Mouse (Mus musculus): ENCODE results near the gene Tmem192.
"Not testable (repeated sequence)": the region's sequence is repeated elsewhere in the genome, so short reads cannot be mapped to it uniquely, and the experiment has no call there.

Gene Tmem192

DNA sequence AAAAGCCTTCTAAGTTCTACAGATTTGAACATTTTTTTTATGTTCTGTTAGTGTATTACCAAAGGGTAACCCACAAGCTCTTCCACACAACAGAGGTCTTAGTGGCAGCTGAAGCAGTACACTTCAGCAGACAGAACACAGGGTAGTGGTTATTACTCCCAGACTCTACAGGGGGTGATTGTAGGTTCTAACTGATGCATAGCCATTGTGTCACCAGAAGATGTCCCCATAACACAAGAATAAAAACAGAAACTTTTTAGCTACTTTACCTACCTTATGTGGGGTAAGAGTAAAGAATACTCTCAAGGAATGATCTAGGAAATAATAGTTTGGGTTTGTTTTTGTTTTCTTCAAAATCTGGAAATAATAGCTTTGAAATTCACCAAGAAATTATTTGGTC, 15.9 kb downstream of the Tmem192 start:
- no peak for DNase-seq (ENCODE audit: extremely low read depth, low read depth)

DNA sequence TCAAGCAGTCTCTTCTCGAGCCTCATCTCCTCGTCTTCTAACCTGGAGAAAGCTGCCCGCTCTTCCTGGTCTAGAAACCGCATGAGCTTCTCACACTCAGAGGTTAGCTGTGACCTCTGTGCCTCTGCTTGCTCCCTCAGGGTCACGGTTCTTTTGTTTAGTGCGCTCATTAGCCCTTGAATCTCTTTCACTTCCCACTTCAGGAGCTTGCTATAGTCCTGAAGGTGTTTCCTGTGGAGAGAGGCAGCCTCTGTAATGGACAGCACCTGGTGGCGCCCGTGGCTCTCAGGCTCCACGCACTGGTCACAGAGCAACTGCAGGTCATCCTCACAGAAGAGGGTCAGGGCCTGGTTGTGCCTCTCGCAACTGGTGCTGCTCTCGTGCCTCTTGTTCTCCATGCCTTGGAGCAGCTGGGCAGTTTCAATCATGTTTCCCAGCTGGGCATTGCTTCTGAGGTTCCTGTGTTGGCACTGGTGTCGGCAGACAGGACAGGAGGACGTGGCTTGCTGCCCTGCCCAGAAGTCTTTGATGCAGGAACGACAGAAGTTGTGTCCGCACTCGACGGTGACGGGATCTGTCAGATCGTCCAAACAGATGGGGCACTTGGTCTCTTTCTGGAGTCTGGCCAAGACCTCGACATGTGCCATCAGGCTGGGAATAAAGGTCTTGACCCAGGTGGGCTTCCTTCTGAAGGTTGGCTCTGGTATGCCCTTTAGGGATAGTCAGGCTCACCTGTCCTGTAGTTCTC, 36.3 kb downstream of the Tmem192 start:
- DNase-seq (ENCODE audit: extremely low read depth, low read depth): no peak

DNA sequence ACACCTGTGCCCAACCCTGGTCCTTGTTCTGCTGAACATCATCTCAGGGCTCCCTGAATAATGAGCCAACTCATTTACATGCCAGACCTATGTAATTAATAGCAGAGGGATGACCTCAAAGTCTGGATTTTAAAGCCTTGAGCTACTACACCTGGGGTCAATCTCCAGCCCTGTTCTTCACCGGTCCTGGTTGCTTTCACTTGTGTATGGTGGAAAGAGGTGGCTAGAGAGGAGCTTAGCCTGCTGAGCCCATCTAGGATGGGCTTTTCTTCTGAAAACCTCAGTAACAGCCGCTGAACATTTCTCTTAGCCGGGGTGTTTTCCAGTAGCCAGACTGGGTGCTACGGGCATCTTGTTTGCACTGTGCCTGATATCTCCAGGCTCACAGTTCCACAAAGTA, 40.7 kb downstream of the Tmem192 start, which contains the start of gene Trim75:
Trim75 (minus strand) TSS at position 101 of the 400 bp plus-strand sequence.
- no peak for DNase-seq (ENCODE audit: extremely low read depth, low read depth)

DNA sequence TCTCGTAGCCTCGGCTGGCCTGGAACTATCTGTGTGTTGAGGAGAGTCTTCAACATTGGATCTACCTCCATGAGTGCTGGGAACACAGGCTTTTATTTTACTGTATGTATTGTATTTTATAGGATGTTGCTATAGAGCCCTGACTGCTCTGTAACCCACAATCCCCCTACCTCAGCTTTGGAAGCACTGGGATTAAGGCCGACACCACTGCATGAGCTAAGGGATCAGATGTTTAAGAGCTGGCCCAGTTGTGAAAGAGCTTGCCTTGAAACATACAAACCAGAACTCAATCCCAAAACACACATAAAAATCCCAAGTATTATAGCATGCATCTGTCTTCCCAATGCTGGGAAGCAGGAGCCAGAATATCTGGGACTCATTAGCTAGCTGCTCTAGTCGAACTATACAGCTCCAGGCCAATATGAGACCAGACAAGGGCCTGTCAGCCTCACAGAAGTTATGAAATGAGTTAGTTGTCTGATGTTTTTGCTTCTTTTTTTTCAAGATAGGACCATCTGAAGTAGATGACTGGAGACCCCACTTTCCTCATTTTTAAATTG, 51.9 kb downstream of the Tmem192 start:
- no peak for DNase-seq (ENCODE audit: extremely low read depth, low read depth)

DNA sequence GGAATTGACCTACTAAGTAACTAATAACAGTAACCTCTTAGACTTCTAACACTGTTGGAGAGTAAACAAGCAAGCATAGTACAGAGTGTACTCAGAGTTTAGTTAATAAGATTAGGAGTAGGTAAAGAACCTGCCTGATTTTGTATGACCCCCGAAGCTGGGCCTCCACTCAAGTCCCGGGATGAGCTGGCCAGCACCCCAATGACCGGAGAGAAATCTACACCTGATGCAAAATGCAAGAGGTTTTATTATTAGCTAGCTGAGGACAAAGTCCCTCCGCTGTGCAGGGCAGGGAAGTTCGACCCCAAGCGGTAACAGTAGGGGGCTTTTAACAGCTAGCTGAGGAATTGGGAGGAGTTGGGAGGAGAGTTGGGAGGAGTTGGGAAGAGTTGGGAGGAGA, 60.6 kb downstream of the Tmem192 start:
- not testable (repeated sequence) for DNase-seq (ENCODE audit: extremely low read depth, low read depth)

DNA sequence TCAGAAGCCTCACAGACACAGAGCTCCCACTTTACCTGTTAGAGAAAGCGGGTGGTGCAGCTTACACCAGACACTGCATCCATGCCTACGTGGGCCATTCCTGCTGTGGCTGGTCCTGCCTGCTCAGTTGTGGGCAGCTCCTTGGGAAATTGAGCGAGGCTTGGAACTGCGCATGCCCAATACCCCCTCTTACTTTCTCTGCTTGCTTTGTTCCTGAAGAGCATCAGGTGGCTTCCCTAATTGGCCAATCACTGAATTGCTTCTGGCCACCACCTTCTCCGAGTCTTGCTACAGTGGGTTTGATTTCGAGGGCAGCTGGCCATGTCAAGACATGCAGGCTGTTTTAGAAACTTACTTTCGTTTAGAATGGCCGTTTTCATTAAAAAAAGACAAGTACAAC, 71.4 kb downstream of the Tmem192 start, which contains the start of the genes Trim61 and Trim60:
Trim61 (minus strand) TSS at position 101 of the 400 bp plus-strand sequence.
Trim60 (minus strand) TSS at position 162 of the 400 bp plus-strand sequence.
- no peak for DNase-seq (ENCODE audit: extremely low read depth, low read depth)
